Mouse (Mus musculus): ENCODE results near the gene Dnajc22.
"Not testable (repeated sequence)": the region's sequence is repeated elsewhere in the genome, so short reads cannot be mapped to it uniquely, and the experiment has no call there.

Dnajc22 gene

DNA sequence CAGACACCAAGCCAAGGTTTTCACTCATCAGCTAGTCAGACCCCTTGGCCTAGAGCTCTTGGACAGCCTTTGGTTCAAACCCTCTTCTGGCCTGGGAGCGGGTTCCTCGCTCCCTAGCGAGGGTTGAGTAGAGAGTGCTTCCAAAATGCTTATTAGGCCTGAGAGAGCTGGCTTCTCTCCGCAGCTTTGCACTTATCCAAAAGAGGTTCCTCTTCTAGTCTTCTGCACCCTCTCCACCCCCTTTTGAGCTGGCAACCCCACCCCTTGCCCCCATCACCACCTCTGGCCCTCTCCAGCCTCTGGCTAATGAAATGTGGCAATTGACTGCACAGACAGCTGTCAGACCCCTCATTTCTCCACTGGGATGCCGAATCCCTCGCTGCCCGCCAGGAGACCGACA lies at the start of gene Dnajc22:
Gene Dnajc22, plus strand, starts transcription at position 301 of the 400 bp plus-strand sequence.
- DNase-seq (ENCODE audit: low read depth, low spot score): peak; percentile 39

DNA sequence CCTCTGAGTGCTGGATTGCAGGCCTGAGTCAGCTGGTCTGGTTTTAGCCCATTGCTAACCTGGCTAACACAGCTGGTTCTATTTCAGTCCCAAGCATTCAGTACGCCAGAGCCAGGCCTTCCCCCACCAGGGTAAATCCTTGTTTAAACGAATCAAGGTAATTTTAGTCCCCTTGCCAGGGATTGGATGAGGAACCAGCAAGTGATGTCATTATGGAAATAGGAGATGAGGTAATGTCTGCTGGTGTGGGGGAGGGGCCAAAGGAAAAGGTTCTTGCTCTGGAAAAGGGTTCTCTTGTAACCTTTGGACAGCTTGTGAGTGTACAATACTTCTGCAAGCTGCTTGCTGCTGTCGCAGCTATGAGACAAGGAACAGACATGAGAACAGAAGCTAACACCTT lies 48.1 kb upstream of the Dnajc22 start:
- DNase-seq (ENCODE audit: low read depth, low spot score): peak; percentile 87

DNA sequence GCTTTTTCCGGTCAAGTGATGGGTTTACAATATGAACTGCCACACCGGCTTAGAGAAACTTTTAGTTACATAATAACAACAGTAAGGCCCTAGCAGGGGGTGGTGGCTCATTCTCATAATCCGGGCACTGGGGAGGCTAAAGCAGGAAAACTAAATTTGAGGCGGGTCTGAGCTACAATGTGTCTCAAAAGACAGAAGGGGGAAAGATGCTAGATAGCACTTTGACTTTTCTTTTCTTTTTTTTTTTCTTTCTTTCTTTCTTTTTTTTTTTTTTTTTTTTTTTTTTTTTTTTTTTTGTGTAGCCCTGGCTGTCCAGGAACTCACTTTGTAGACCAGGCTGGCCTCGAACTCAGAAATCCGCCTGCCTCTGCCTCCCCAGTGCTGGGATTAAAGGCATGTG lies 47.2 kb upstream of the Dnajc22 start:
- DNase-seq (ENCODE audit: low read depth, low spot score): not testable (repeated sequence)

DNA sequence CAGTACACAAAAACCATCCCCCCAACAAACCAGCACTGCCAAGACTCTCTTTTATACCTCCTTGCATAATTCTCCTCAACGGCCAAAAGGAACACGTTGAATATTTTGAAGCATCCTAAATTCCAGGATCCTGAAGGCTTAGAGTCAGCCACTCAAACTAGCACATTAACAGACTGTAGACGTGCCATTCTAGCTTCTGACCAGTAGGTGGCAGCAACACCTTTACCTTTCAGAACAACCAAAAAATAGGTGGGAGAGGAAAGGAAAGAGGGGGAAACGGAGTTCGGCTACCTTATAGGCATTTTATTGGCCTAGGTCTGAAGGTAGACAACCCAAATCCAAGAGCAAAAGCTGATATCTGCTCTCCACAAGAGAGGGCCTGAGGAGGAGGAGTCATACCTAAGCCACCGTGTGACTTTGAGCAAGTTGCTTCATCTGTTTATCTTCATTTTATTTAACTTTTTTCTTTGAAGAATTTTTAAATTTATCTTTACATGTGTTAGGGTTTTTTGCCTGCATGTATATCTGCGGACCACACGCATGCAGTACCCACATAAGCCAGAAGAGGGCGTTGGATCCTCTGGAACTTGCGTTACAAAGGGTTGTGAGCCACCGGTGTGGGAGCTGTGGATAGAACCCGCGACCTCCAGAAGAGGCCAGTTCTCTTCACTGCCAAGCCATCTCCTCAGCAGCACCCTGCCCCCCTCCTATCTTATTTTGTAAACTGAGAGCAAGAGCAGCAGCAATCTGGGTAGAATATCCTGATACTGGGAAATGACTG lies 43.3 kb upstream of the Dnajc22 start:
- peak; percentile 85 for DNase-seq (ENCODE audit: low read depth, low spot score)

DNA sequence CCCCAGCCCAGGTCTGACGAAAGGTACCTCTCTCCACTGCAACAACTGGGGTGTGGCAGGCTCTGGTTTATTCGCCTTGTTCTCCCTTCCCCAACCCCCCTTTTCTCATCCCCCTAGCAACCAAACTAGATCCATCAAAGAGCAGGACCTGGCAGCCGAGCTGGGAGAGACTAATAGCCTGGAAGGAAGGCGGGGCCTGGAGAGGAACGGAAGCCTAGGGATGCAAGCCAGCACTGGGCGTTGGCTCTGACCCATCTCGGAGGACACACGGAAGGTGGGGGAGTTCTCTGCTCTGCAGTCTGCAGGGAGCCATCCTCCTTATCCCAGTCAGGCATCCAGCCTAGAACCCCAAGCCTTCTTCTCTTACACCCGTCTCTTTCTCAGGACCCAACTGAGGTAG lies 39.6 kb upstream of the Dnajc22 start:
- DNase-seq (ENCODE audit: low read depth, low spot score): peak; percentile 85

DNA sequence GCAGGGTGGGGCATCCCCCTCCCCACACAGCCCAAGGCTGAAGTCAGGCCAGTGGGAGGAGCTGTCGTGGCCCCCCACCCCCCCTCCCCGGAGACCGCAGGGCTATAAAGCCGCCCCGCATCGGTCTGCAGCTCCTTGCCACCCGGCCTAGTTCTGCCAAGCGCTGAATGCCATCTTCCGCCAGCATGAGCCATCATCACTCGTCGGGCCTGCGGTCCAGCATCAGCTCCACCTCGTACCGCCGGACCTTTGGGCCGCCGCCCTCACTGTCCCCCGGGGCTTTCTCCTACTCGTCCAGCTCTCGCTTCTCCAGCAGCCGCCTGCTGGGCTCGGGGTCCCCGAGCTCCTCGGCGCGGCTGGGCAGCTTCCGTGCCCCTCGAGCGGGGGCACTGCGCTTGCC lies 37.9 kb upstream of the Dnajc22 start, which contains the start of gene Prph:
Gene Prph, plus strand, starts transcription at position 135 of the 400 bp plus-strand sequence.
- no peak for DNase-seq (ENCODE audit: low read depth, low spot score)

DNA sequence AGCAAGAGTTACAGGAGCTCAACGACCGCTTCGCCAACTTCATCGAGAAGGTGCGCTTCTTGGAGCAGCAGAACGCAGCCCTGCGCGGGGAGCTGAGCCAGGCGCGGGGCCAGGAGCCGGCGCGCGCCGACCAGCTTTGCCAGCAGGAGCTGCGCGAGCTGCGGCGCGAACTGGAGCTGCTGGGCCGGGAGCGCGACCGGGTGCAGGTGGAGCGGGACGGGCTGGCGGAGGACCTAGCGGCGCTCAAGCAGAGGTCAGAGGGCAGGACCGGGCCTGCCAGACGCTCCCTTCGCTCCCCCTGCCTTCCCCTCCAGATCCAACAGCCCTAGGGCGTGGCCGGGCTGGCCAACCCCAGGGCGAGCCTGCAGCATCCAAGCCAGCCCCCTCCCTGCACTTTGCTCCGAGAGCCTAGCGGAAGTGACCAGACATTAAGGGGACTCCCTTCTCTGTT lies 37.4 kb upstream of the Dnajc22 start:
- peak; percentile 61 for DNase-seq (ENCODE audit: low read depth, low spot score)

DNA sequence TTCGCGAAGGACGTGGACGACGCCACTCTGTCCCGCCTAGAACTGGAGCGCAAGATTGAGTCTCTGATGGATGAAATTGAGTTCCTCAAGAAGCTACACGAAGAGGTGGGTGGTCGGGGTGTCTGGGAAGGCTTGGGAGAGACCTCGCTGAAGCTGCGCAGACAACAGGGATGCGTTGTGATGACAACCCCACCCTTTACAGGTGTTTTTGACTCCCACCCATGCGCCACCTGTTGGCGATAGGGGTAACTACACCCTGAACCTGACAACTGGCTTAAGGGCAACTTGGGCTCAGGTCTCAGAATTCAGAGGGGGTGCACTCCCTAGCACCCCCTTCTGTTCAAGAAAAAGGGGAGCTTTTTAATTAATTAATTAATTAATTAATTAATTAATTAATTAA lies 36.6 kb upstream of the Dnajc22 start:
- DNase-seq (ENCODE audit: low read depth, low spot score): peak; percentile 92

DNA sequence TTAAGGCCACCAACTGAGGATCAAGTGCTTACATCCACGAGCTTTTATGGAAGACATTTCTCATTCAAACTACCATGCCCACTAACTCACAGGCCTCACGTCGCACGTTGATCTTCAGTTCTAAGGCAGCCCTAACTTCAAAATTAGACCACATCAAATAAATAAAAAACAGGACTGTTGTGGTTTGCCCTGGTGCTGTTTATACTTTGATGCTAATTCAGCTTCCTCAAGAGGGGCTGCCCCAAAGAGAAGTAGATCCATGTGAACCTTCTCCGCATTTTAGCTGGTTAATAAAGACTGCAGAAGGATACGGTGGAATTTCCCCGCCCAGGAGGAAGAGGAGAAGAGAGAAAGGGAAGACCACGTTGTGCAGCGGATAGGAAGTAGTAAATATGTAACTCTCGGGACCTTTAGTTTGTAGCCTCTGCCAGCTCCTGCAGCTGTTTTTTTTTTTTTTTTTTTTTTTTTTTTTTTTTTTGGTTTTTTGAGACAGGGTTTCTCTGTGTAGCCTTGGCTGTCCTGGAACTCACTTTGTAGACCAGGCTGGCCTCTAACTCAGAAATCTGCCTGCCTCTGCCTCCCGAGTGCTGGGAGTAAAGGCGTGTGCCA lies 27.3 kb upstream of the Dnajc22 start:
- DNase-seq (ENCODE audit: low read depth, low spot score): no peak

DNA sequence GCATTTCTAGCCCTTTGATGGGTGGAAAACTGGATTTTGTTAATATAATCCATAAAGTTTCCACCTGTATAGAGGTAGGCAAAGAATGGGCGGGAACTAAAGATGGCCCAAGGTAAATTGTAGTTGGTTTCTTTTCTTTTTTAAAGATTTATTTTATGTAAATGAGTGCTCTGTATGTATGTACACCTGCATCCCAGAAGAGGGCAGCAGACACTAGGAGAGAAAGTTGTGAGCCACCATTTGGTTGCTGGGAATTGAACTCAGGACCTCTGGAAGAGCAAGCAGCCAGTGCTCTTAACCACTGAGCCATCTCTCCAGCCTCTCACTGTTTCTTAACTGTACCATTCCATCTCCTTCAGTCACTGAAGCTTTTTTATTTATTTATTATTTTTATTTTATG lies 21.0 kb upstream of the Dnajc22 start:
- peak; percentile 42 for DNase-seq (ENCODE audit: low read depth, low spot score)

DNA sequence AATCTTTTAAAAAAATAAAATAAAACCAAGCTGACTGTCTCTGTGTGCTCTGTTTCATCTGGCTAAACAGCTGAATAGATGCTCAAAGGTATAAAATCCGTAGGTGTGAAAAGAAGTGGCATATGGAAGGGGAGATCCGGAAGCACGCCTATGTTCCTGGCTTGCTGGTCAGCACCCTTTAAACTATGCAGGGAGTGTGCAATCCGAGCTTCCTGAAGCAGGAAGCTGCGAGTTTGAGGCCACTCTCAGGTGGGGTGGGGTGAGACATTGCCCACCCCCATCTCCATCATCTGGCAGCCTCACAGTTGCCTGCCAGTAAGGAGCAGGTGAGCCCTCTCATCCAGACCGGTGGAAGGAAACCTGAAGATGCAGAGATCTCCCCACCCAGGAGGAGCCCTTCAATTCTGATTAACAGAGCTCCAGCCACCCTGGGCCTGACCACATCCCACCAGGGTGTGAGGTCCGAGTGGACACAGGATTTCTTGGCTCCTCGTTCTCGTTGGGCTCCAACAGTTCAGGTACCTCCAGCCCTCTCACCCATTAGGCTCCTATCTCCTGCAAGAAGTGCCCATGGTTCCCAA lies 18.9 kb upstream of the Dnajc22 start, which contains the start of gene Troap:
Gene Troap, plus strand, starts transcription at position 557 of the 581 bp plus-strand sequence.
- peak; percentile 33 for DNase-seq (ENCODE audit: low read depth, low spot score)

DNA sequence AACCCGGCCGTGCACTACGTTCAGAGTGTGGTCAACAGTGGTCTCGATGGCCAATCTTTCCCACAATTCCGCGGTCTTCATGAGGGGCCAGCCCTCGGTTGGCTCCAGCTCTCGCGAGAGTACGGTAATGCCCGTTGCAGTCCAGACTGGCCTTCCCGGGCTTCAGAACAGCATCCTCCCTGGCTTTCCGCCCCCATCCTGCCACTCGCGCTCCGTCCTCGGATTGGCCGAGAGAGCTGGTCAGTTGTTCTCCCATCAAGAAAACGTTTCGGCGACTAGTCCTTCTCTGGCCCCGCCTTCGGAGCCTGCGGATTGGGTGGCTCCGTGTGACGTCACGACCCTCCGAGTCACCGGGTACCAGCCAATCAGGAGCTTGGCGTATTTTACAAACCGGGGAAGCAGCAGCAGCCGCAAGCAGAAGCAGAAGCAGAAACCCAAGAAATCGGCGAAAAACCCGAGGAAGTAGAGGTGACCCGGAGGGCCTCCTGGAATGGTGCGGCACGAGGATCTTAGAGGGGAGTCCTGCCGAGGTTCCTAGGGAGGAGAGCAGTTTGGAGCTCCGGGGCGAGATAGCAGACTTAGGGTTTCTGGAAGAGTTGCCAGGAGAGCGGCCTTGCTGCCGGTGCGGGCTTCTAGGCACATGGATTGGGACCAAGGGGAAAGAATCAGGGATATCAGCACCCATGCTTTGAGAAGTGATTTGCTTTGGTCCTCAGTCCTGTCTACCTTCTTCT lies 18.2 kb upstream of the Dnajc22 start:
- peak; percentile 96 for DNase-seq (ENCODE audit: low read depth, low spot score)

DNA sequence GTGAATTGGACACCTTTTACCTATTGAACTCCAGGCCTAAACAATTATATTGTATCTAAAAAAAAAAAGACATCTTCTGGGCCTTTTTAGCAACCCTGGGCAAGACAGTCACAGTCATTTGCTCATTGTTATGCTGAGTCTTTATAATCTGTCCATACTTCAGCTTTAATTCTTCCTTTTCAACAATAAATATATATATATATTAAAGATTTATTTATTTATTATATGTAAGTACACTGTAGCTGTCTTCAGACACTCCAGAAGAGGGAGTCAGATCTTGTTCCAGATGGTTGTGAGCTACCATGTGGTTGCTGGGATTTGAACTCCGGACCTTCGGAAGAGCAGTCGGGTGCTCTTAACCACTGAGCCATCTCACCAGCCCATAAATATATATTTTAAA lies 17.0 kb upstream of the Dnajc22 start:
- DNase-seq (ENCODE audit: low read depth, low spot score): not testable (repeated sequence)

DNA sequence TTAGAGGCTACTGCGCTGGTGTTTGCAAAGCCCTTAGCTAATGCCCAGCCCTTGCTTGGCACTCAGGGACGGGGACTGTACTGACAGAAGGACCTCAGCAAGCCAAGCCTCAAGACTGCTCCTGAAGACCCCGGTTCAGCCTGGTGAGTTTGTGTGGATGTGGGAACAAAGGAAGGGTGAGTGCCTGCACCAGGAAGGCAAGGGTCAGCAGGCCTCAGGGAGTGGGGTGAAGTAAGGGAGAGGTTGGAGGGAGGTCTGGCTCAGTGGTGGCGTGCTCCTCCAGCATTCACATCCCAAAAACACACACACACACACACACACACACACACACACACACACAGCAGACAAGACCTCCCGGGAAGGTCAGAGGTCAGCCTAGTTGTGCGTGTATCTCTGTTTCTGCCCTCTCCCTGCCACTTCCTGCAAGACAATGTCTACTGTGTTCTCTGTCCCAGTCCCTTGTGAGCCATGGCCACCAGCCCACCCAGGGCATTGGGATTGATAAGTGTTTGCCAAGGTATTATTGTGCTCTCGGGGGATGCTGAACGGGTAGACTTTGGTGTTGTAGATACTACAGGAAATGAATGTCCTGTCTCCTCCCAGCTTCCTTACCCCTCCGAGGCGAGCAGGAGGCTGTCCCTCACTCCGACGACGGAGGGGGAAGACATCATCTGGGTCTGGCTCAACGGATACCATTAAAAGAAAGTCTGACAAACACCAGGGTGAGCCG lies 14.6 kb upstream of the Dnajc22 start:
- no peak for DNase-seq (ENCODE audit: low read depth, low spot score)

DNA sequence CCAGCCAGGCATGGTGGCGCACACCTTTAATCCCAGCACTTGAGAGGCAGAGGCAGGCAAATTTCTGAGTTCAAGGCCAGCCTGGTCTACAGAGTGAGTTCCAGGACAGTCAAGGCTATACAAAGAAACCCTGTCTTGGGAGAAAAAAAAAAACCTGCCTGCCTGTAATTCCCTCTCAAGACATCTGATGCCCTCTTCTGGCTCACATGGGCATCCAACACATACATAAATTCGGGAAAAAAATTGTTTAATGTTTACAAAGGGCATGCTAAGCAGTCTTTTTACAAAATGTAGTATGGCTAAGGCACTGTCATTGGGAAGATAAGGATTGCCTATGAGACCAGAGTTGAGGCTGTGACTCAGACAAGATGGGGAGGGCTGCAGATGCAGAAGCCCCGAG lies 13.2 kb upstream of the Dnajc22 start:
- DNase-seq (ENCODE audit: low read depth, low spot score): no peak

DNA sequence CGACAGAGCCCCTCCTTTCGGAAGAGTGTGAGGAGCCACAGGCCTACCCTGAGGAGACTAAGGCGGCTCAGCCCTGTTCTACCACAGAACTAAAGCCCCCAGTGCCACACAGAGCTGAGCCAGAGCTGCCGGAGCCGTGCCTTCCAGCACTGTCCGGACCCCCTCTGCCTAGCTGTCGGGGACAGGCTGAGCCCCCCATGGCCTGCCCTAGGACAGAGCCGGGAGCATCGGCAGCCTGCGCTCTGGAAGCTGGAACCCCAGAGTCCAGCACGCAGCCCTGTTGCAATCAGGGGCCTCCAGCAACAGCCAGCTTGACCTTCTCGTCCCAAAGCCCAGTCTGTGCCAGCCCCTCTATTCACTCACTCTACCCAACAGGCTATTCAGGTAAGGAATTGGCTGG lies 10.6 kb upstream of the Dnajc22 start:
- DNase-seq (ENCODE audit: low read depth, low spot score): no peak

DNA sequence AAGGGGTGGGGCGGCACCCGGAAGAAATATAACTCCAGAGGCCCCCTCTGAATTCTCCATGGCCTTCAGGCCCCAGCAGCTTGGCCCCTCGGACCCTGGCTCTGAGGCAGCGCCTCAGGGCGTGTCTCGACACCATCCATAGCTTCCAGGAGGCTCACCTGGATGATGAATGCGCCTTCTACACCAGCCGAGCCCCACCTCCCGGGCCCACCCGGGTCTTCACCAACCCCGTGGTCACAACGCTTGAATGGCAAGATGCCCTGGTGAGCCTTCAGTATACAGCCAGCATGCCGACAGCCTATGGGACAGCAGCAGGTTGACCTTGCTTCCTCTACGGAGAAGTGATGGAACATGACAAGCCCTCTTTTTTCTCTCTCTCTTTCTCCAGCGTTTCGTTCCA lies 10.1 kb upstream of the Dnajc22 start:
- no peak for DNase-seq (ENCODE audit: low read depth, low spot score)

DNA sequence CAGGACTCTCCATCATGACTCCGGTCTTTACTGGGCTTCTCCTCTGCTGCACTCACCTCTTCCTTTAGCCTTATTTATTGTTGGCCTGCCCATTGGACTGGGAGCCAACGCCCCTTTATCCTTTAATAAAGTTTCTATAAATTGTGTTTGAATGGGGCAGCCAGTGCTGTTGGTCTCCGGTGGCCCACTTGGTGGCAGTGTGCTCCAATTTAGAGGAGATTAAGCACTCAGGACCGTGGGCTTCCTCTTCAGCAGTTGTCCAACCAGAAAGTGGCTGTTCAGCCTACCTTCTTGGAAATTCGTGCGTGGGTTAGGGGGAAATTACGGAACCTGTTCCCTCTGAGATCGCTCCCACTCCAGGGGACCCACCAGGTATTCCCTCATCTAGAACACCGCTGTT lies 9.7 kb upstream of the Dnajc22 start:
- peak; percentile 57 for DNase-seq (ENCODE audit: low read depth, low spot score)

DNA sequence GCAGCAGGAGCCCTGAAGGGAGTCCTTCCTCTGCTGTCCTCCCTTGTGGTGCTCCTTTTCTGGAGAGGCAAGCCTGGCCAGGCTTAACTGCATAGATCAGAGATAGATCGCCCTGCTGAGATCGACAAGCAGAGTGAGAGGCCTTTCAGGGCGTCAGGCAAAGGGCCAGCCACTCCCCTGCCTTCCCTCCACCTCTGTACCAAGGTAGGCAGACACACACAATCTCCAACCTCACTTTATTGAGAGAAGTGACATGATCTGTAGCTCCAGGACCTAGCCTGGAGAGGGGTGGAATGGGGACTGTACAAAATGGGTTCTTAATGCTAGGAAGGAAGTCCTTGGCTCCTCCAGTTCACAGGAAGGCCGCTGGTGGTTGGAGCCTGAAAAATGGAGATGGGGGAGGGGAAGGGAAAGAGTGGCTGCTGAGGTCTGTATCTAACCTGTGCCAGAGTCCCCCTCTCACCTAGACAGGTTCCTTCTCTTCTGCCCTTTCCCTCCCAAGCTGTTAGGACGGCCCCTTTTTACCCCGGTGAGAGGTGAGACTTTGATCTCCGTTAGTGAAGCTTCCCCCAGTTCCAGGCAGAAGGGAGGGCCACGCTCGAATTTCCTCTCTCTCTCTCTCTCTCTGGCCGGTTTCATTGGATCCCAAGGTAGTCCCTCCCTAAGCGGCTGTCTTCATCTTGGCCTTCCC lies 9.0 kb upstream of the Dnajc22 start:
- DNase-seq (ENCODE audit: low read depth, low spot score): peak; percentile 32

DNA sequence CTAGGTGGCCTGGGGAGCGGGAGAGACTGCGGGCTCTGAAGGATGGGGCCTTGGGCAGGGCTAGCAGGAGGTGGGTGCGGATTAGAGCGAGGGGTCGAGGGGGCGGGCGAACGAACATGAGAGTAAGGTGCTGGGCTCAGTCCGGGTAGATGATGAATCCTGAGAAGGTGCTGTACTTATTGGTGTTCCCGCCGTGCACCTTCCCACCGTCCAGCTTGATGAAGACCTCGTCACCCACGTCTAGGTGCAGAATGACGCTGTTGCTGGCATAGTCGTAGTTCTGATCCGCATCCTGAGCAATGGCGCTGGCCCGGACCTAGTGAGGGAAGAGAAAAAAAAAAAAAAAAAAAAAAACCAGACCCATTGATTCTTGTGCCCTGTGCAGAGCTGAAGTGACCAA lies 8.4 kb upstream of the Dnajc22 start:
- no peak for DNase-seq (ENCODE audit: low read depth, low spot score)

DNA sequence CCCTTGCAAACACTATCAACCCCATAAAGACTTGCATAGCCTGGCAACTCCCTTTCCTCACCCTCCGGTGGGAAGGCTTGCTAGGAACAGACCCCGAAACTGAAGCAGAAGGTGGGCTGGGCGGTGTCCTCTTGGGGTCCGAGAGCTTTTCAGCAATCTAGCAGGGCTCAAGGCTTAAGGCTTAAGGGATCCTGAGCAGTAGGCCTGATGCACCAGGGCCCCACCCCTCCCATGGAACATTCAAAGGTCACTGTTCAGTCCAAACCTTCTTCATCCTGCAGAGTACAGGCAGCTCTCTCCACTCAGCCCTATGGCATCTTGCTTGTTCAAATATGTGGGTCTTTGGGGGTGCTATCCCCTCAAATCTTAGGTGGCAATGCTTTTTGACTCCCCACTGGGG lies 7.0 kb upstream of the Dnajc22 start:
- DNase-seq (ENCODE audit: low read depth, low spot score): no peak

Data from ES-CJ7 (cell line).